Mouse (Mus musculus) heart, embryonic 16.5 days (tissue): ENCODE measurements around the gene Maml2. TPM values are rescaled to one million over a fixed set of nuclear protein-coding genes. Genes with fewer than 3 reads are reported as not detected.
A peak's percentile ranks its signal among the peaks of the same experiment; 100 is the strongest.

Source experiments
- ATAC-seq: fragments of 200-750 bp; cut with Nextera tagmentation; replicated peaks from 2 replicates; pipeline ENCODE4 v1.8.0; 2017; ENCODE audit warnings: moderate number of reproducible peaks; ENCODE audit not compliant: insufficient read depth, low FRiP score; ENCODE audit errors: extremely low read depth
- H3K27ac ChIP-seq: fragments of 300-500 bp; sonication (generic); 2 replicates; pipeline ENCODE4 v1.5.1; 2014; ENCODE audit warnings: mild to moderate bottlenecking, low read length, control low read depth, moderate library complexity
- H3K27me3 ChIP-seq: fragments of 300-500 bp; sonication (generic); 2 replicates; pipeline ENCODE4 v1.6.1; 2014; ENCODE audit warnings: low read length, mixed read lengths; ENCODE audit not compliant: control insufficient read depth, insufficient read depth
- H3K36me3 ChIP-seq: fragments of 300-500 bp; sonication (generic); 2 replicates; pipeline ENCODE4 v1.6.1; 2014; ENCODE audit not compliant: control insufficient read depth, insufficient read depth
- H3K4me1 ChIP-seq: fragments of 300-500 bp; sonication (generic); 2 replicates; pipeline ENCODE4 v1.6.1; 2014; ENCODE audit warnings: low read length, mixed read lengths; ENCODE audit not compliant: control insufficient read depth, insufficient read depth
- H3K4me2 ChIP-seq: fragments of 300-500 bp; sonication (generic); 2 replicates; pipeline ENCODE4 v1.6.1; 2014; ENCODE audit warnings: low read depth, mild to moderate bottlenecking, control low read depth, low read length
- H3K4me3 ChIP-seq: fragments of 300-500 bp; sonication (generic); 2 replicates; pipeline ENCODE4 v1.5.1; 2014; ENCODE audit warnings: mild to moderate bottlenecking, control low read depth, low read length
- H3K9ac ChIP-seq: fragments of 300-500 bp; sonication (generic); 2 replicates; pipeline ENCODE4 v1.6.1; 2014; ENCODE audit warnings: low read length, control low read depth
- H3K9me3 ChIP-seq: fragments of 300-500 bp; sonication (generic); replicated peaks from 2 replicates; pipeline ENCODE4 v1.6.1; 2016; ENCODE audit warnings: low read length; ENCODE audit not compliant: control insufficient read depth
- WGBS: fragments of 180-500 bp; shearing (Covaris S2); extraction: QIAGEN DNeasy Blood & Tissue Kit; methylation state at CpG from one replicate; pipeline ENCODE4 v1.1.7; 2014; 5-methylcytosine and 5-hydroxymethylcytosine counted together
- polyA plus RNA-seq: library from polyadenylated mRNA; unstranded; fragments of >200 nt; fragmentation: Nextera tagmentation; extraction: Ambion mirVana; gene quantifications from 2 replicates; pipeline ENCODE4 v1.2.1, GENCODE M21; 2015

Maml2 gene
- polyA plus RNA-seq, 1 experiment from 2014 or later, result 9.0 TPM

- H3K36me3 ChIP-seq, result no peaks in the 10 kb centered on the region
- H3K4me2 ChIP-seq, result peak overlapping the region; percentile 97
- H3K27ac ChIP-seq, result peak overlapping the region; percentile 80
- no peaks in the 10 kb centered on the region for H3K9me3 ChIP-seq
- WGBS, result 0% methylated on average over 12 of the region's 12 CpGs
- peaks cover 39% of the 10 kb centered on the region for H3K4me1 ChIP-seq
- ATAC-seq, result no peak
- peak overlapping the region; percentile 84 for H3K4me3 ChIP-seq
- no peaks in the 10 kb centered on the region for H3K27me3 ChIP-seq
- H3K9ac ChIP-seq, result peak overlapping the region; percentile 84
Measured at GRCm38 (mm10) chr9:13297122-13297667, 562 bp upstream of the Maml2 start.

- peak overlapping the region; percentile 80 for H3K27ac ChIP-seq
- no peak for ATAC-seq
- H3K9ac ChIP-seq, result peak overlapping the region; percentile 84
- H3K4me3 ChIP-seq, result peak overlapping the region; percentile 84
- no peaks in the 10 kb centered on the region for H3K36me3 ChIP-seq
- no peaks in the 10 kb centered on the region for H3K9me3 ChIP-seq
- peaks cover 42% of the 10 kb centered on the region for H3K4me1 ChIP-seq
- peak overlapping the region; percentile 97 for H3K4me2 ChIP-seq
- 15% methylated on average over 9 of the region's 9 CpGs for WGBS
- H3K27me3 ChIP-seq, result no peaks in the 10 kb centered on the region
Measured at GRCm38 (mm10) chr9:13298513-13298878, 739 bp downstream of the Maml2 start.

- Histone ChIP-seq H3K4me2 (peak overlapping the region; percentile 97), H3K4me3 (peak overlapping the region; percentile 84), H3K27ac (peak overlapping the region; percentile 80), H3K9me3 (no peaks in the 10 kb centered on the region), H3K4me1 (peaks cover 49% of the 10 kb centered on the region), H3K27me3 (no peaks in the 10 kb centered on the region), H3K36me3 (no peaks in the 10 kb centered on the region), H3K9ac (peak overlapping the region; percentile 63; the same call in 1 of the 2 replicates)
- 69% methylated on average over 6 of the region's 6 CpGs for whole genome bisulfite sequencing
- ATAC-seq, result no peak
Measured at GRCm38 (mm10) chr9:13299190-13299589, 1.4 kb downstream of the Maml2 start.

- H3K4me2 ChIP-seq, result peak overlapping the region; percentile 97
- ATAC-seq, result no peak
- no peaks in the 10 kb centered on the region for H3K36me3 ChIP-seq
- H3K9ac ChIP-seq, result peak overlapping the region; percentile 63
- peak overlapping the region; percentile 84 for H3K4me3 ChIP-seq
- WGBS, result 26% methylated on average over 3 of the region's 3 CpGs
- no peaks in the 10 kb centered on the region for H3K9me3 ChIP-seq
- H3K4me1 ChIP-seq, result peaks cover 55% of the 10 kb centered on the region
- H3K27me3 ChIP-seq, result no peaks in the 10 kb centered on the region
- H3K27ac ChIP-seq, result peak overlapping the region; percentile 68
Measured at GRCm38 (mm10) chr9:13300041-13300441, 2.3 kb downstream of the Maml2 start.

GRCm38 (mm10) chr9:13300891-13301782 lies 3.4 kb downstream of the Maml2 start:
- no peaks in the 10 kb centered on the region for H3K27me3 ChIP-seq
- peak overlapping the region; percentile 97 for H3K4me2 ChIP-seq
- peak overlapping the region; percentile 63 for H3K9ac ChIP-seq
- H3K4me1 ChIP-seq, result peaks cover 55% of the 10 kb centered on the region
- H3K27ac ChIP-seq, result peak overlapping the region; percentile 68
- no peaks in the 10 kb centered on the region for H3K9me3 ChIP-seq
- H3K36me3 ChIP-seq, result no peaks in the 10 kb centered on the region
- WGBS, result 65% methylated on average over 9 of the region's 9 CpGs
- H3K4me3 ChIP-seq, result peak overlapping the region; percentile 84
- ATAC-seq, result no peak

GRCm38 (mm10) chr9:13302183-13302825 lies 4.5 kb downstream of the Maml2 start:
- no peaks in the 10 kb centered on the region for H3K9me3 ChIP-seq
- H3K27ac ChIP-seq, result peak overlapping the region; percentile 68
- H3K4me1 ChIP-seq, result peaks cover 65% of the 10 kb centered on the region
- H3K9ac ChIP-seq, result peak overlapping the region; percentile 63; the same call in 1 of the 2 replicates
- H3K36me3 ChIP-seq, result no peaks in the 10 kb centered on the region
- WGBS, result 57% methylated on average over 6 of the region's 6 CpGs
- no peak for ATAC-seq
- peak overlapping the region; percentile 97 for H3K4me2 ChIP-seq
- no peaks in the 10 kb centered on the region for H3K27me3 ChIP-seq
- H3K4me3 ChIP-seq, result no peak overlapping the region

- no peaks in the 10 kb centered on the region for H3K27me3 ChIP-seq
- no peak overlapping the region for H3K27ac ChIP-seq
- H3K4me3 ChIP-seq, result no peak overlapping the region
- peaks cover 65% of the 10 kb centered on the region for H3K4me1 ChIP-seq
- ATAC-seq, result no peak
- WGBS, result 81% methylated on average over 5 of the region's 5 CpGs
- no peak overlapping the region for H3K4me2 ChIP-seq
- H3K9me3 ChIP-seq, result no peaks in the 10 kb centered on the region
- no peak overlapping the region for H3K9ac ChIP-seq
- no peaks in the 10 kb centered on the region for H3K36me3 ChIP-seq
Measured at GRCm38 (mm10) chr9:13303099-13303771, 5.5 kb downstream of the Maml2 start.

- Histone ChIP-seq H3K27ac (peak overlapping the region; percentile 66), H3K4me3 (peak overlapping the region; percentile 22; the same call in 1 of the 2 replicates), H3K36me3 (no peaks in the 10 kb centered on the region), H3K27me3 (no peaks in the 10 kb centered on the region), H3K4me2 (peak overlapping the region; percentile 48), H3K9me3 (no peaks in the 10 kb centered on the region), H3K9ac (peak overlapping the region; percentile 15), H3K4me1 (peaks cover 58% of the 10 kb centered on the region)
- 45% methylated on average over 6 of the region's 6 CpGs for WGBS
- ATAC-seq, result peak; percentile 39
Measured at GRCm38 (mm10) chr9:13303976-13304375, 6.2 kb downstream of the Maml2 start.
